Mouse (Mus musculus): ENCODE data around the gene Ankrd2.

GRCm38 (mm10) chr19:42043988-42044387 is 8.2 kb downstream of the Ankrd2 start:
- TF ChIP-seq POLR2A (IDR thresholded peaks at IDR 0.05; ENCODE audit: borderline replicate concordance, extremely low read depth, insufficient read depth, insufficient read length, poor library complexity, severe bottlenecking) (no peak), CTCF (IDR thresholded peaks at IDR 0.05; ENCODE audit: borderline replicate concordance, extremely low read depth, insufficient read depth, insufficient read length) (no peak)

Data from brain, embryonic 14.5 days (tissue).